Mouse (Mus musculus) layer of hippocampus, adult 9-10 months (tissue): ENCODE results near the gene Sept9.
A peak's percentile ranks its signal among the peaks of the same experiment; 100 is the strongest.

ENCODE experiments used
- DNase-seq: peaks from one replicate; pipeline ENCODE4 v3.0.0; 2022; ENCODE audit warnings: low spot score

Gene Sept9

DNA sequence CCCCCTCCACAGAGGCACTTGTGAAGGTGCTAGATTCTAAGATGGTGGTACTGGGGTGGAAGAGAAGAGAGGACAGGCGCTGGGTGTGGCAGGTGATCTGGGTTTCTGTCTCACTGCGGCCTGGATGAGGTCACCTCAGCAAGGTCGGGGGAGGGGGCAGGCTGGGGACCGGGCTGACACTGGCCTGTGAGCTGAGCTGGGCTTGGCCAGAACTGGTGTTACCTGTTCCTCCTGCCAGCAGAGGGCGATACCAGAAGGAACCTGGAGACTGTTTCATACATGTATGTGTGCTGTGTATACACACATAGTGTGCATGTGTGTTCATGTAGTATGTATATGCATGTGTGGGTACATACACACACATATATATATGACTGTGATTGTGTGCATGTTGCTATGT is 23.2 kb upstream of the Sept9 start:
- no peak for DNase-seq

- no peak for DNase-seq
These were observed 22.6 kb upstream of the Sept9 start for GRCm38 (mm10) chr11:117176900-117177299.

GRCm38 (mm10) chr11:117177303-117177979 is 22.0 kb upstream of the Sept9 start:
- peak; percentile 82 for DNase-seq

GRCm38 (mm10) chr11:117179902-117180301 is 19.6 kb upstream of the Sept9 start:
- no peak for DNase-seq

DNA sequence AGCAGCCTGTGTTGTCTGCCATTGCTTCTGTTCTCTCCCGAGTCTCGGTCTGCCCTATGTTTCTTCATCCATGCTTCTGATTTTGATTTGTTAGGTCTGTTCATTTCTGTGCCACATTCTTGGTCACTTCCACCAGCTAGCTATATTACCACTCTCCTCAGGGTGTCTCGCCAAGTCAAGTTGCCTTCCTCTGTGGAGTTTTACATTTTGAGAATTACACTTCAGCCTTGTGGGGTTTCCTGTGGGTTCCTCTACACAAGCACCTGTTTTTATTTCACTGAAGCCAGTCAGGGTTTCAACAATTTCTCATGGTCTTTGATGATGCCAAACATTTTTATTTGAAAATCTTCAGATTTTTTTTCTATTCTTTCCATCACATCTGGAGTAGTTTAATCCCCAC is 16.7 kb upstream of the Sept9 start:
- DNase-seq = no peak

- DNase-seq = no peak
These were observed 16.2 kb upstream of the Sept9 start for GRCm38 (mm10) chr11:117183299-117183698.

DNA sequence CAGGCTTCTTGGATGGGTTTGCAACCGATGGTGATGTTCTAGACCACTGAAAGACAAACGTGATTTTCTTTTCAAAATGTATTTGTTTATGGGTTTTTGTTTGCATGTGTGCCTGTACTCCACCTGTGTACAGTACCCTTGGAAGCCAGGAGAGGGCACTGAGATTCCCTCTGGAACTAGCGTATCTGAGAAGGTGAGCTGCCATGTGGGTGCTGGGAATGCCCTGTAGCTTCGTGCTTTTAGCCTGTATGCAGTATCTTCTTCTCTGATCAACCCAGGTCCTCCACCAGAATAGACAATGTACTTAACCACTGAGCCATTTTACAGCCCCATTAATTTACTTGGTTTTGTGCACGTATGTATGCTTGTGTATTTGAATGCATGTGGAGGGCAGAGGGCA is 15.6 kb upstream of the Sept9 start:
- no peak for DNase-seq

- no peak for DNase-seq
These were observed 14.2 kb upstream of the Sept9 start for GRCm38 (mm10) chr11:117185076-117185933.

GRCm38 (mm10) chr11:117191524-117191923 is 7.9 kb upstream of the Sept9 start:
- DNase-seq = no peak

DNA sequence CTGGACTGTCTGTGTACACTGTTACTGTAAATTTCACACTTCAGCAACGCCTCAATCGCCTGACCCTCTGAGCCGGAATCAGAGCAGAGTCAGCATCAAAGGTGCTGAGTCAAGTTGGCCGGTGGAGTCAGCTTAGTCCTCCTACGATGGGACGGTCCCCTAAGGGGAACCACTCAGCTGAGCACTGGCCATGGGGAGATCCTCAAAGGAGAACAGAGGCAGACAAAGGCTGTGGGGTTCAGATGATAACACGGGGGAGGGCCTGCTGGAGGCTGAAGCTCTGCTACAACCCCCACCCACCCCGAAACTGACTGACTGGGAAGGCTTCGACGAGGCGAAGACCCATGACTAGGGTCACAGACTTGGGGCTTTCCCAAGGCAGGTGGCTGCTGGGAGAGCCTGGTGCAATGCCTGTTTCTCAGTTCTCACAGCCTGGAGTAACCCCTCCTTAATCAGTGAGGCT is 5.0 kb upstream of the Sept9 start:
- DNase-seq = no peak

DNA sequence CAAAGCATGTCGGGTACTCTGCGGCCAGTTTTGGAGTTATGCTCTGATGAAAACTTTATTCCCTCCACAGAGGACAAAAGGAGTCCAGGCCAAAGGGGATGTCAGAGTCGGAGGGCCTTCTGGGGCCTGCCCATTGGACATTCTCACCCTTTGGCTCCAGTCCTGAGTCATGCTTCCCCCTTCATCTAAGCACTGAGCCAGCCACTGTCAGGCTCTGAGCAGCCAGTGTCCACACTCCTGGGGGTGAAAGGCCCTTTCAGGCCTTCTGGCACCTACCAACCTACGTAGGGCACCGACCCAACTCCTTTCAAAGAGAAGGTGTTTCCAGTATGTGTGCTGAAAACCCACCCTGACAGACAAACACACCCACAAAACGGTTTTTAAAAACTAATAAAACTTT is 3.8 kb upstream of the Sept9 start:
- DNase-seq = no peak

- no peak for DNase-seq
These were observed 2.8 kb upstream of the Sept9 start for GRCm38 (mm10) chr11:117196681-117197080.

- DNase-seq = no peak
These were observed 1.3 kb upstream of the Sept9 start for GRCm38 (mm10) chr11:117198122-117198521.

DNA sequence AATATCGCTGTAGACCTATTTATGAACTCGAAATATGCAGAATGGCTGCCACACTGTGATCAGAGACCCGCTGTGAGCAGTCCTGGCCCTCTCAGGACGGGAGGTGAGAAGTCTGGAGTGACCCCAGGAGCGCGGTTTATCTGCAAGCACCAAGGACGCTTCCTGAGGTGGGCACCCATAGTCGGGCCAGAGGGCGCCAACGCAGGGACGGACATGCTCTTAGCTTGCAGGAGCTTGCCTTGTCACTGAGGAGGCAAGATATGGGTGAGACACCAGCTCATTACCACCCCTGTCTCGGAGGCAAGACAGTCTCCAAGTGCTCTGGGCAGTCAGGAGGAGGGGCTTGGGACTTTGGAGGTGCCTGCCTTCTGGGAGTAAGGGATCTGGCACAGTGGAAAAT is 2.4 kb downstream of the Sept9 start:
- no peak for DNase-seq

DNA sequence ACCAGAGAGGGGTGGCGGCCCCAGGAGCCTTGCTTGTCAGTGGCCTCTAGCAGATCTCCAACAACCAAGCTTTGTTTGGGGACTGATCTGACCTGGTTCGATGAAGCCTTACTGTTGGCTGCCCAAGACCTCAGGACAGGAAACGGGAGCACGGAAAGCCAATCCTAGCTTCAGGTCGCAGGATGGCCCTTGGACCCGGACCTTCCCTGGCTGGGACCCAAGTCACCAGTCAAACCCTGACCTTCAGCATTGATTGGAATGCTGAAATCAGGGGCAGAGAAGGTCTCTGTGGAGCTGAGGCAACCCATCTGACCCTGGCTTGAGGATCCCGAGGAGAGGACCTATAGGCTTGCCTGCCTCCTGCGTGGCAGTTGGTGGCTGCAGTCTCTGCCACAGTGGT is 5.1 kb downstream of the Sept9 start:
- no peak for DNase-seq

- DNase-seq = no peak
These were observed 5.6 kb downstream of the Sept9 start for GRCm38 (mm10) chr11:117205042-117205441.

- no peak for DNase-seq
These were observed 6.0 kb downstream of the Sept9 start for GRCm38 (mm10) chr11:117205447-117205846.

DNA sequence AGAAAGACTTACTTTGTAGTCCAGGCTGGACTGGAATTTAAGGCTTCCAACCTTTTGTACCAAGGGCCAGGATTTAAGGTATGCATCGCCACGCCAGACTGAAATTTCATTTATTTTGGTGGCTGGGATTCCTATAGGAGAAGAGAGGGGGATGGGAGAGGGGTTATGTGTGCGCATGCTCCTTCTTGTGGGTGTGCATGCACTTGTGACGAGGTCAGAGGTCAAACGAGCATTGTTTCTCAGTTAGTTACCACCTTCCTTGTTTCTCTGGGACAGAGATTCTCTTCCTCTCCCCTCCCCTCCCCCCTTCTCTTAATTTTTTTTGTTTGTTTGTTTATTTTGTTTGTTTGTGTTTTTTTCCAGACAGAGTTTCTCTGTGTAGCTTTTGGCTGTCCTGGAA is 8.0 kb downstream of the Sept9 start:
- DNase-seq = no peak

- no peak for DNase-seq
These were observed 8.8 kb downstream of the Sept9 start for GRCm38 (mm10) chr11:117208151-117208673.

DNA sequence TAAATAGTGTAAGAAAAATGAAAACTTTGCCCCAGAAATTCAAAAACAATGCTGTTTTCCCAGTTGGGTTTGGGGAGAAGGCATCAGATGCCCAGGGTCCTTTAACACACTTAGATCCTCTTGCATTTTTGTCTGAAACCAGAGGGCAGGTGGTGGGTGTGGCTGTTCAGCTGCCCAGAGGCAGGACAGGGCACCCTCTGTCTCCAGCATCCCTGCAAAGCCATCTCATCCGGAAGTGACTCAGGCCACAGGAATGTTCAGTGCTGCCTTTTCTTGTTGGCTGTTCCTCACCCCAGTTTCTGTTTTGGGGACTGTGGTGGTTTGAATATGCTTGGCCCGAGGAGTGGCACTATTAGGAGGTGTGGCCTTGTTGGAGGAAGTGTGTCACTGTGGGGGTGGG is 17.3 kb downstream of the Sept9 start:
- DNase-seq = no peak

DNA sequence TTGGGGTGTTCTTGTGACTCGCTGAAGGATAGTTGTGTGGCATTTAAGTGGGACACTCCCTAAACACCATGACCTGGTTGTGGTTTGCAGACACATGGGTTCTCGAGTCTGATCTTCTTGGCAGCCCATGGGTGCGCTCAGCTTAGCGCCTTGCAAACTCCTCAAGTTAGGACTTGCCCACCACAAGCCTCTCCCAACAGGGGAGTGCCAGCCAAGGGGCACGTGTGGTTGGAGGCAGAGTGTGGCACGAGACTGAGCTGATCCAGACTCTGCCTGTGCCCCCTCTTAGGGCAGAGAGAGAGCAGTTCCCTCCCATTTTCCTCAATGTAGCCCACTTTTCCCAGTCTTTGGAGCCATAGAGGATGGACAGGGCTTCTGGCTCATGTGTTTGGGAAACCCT is 18.6 kb downstream of the Sept9 start:
- DNase-seq = no peak

- no peak for DNase-seq
These were observed 19.0 kb downstream of the Sept9 start for GRCm38 (mm10) chr11:117218498-117218897.

GRCm38 (mm10) chr11:117220777-117221176 is 21.3 kb downstream of the Sept9 start:
- no peak for DNase-seq
